16 mouse cellular contexts compared by ENCODE assay signal in genomic region chr13:17702311-17702710, GRCm38 (mm10).
"Had no signal": no experiment of that assay in that cellular context is flagged by ENCODE, and none has a peak within 500 bp of the region (broad histone marks: within the 10 kb centered on the region; RNA-seq: fewer than 3 reads in every experiment).

No protein-coding gene starts in this region.

- H3K9ac ChIP-seq: neural tube, embryonic 13.5 days; neural tube, embryonic 15.5 days; stomach, embryonic 15.5 days had no signal

- H3K27me3 ChIP-seq: neural tube, embryonic 13.5 days; neural tube, embryonic 15.5 days; stomach, embryonic 15.5 days had no signal

- H3K4me3 ChIP-seq: neural tube, embryonic 13.5 days; neural tube, embryonic 15.5 days; stomach, embryonic 15.5 days had no signal

- H3K27ac ChIP-seq: neural tube, embryonic 13.5 days; neural tube, embryonic 15.5 days; stomach, embryonic 15.5 days; stomach, postnatal 0 days had no signal

- H3K4me2 ChIP-seq: neural tube, embryonic 13.5 days; neural tube, embryonic 15.5 days; stomach, embryonic 15.5 days had no signal

- H3K36me3 ChIP-seq: neural tube, embryonic 13.5 days; neural tube, embryonic 15.5 days; stomach, embryonic 15.5 days had no signal

- H3K9me3 ChIP-seq: neural tube, embryonic 13.5 days; neural tube, embryonic 15.5 days; stomach, embryonic 15.5 days had no signal

- DNase-seq: retina, postnatal 1 day; right cerebral cortex, adult 18-20 months; right cerebral cortex, postnatal 14 days; right cerebral cortex, postnatal 25 days; right cerebral cortex, postnatal 4 days; spleen, adult 18-20 months; thymus, adult 18-20 months; thymus, adult 2 months; thymus, postnatal 14 days; thymus, postnatal 25 days; thymus, postnatal 36 days; thymus, postnatal 4 days had no signal
